Mouse (Mus musculus) limb, embryonic 15.5 days (tissue): ENCODE measurements around the gene Tnfaip2. TPM values are rescaled to one million over a fixed set of nuclear protein-coding genes. Genes with fewer than 3 reads are reported as not detected.

Source experiments
- ATAC-seq: fragments of 200-750 bp; cut with Nextera tagmentation; 2 replicates; pipeline ENCODE4 v1.8.0; 2017; ENCODE audit warnings: low read depth, moderate TSS enrichment; ENCODE audit not compliant: insufficient number of reproducible peaks, low FRiP score, low TSS enrichment
- H3K27ac ChIP-seq: fragments of 300-500 bp; sonication (generic); 2 replicates; pipeline ENCODE4 v1.5.1; 2015; ENCODE audit warnings: moderate library complexity, mild to moderate bottlenecking, inconsistent platforms
- H3K27me3 ChIP-seq: fragments of 300-500 bp; sonication (generic); 2 replicates; pipeline ENCODE4 v1.6.1; 2015; ENCODE audit warnings: inconsistent platforms
- H3K36me3 ChIP-seq: fragments of 300-500 bp; sonication (generic); 2 replicates; pipeline ENCODE4 v1.6.1; 2015; ENCODE audit warnings: inconsistent platforms
- H3K4me1 ChIP-seq: fragments of 300-500 bp; sonication (generic); 2 replicates; pipeline ENCODE4 v1.6.1; 2015; ENCODE audit warnings: inconsistent platforms
- H3K4me2 ChIP-seq: fragments of 300-500 bp; sonication (generic); 2 replicates; pipeline ENCODE4 v1.6.1; 2015; ENCODE audit warnings: mild to moderate bottlenecking, inconsistent platforms
- H3K4me3 ChIP-seq: fragments of 300-500 bp; sonication (generic); 2 replicates; pipeline ENCODE4 v1.5.1; 2015; ENCODE audit warnings: mild to moderate bottlenecking, inconsistent platforms
- H3K9ac ChIP-seq: fragments of 300-500 bp; sonication (generic); 2 replicates; pipeline ENCODE4 v1.6.1; 2015; ENCODE audit warnings: inconsistent platforms
- H3K9me3 ChIP-seq: fragments of 300-500 bp; sonication (generic); 2 replicates; pipeline ENCODE4 v1.6.1; 2016; ENCODE audit warnings: inconsistent platforms
- WGBS: fragments of 180-500 bp; shearing (Covaris S2); methylation state at CpG from one replicate; pipeline ENCODE4 v1.1.7; 2015; 5-methylcytosine and 5-hydroxymethylcytosine counted together
- polyA plus RNA-seq: library from polyadenylated mRNA; unstranded; fragments of >200 nt; fragmentation: Nextera tagmentation; extraction: Ambion mirVana; gene quantifications from 2 replicates; pipeline ENCODE4 v1.2.1, GENCODE M21; 2015

The Tnfaip2 gene
- polyA plus RNA-seq, 1 experiment from 2014 or later: 8.3 TPM

DNA sequence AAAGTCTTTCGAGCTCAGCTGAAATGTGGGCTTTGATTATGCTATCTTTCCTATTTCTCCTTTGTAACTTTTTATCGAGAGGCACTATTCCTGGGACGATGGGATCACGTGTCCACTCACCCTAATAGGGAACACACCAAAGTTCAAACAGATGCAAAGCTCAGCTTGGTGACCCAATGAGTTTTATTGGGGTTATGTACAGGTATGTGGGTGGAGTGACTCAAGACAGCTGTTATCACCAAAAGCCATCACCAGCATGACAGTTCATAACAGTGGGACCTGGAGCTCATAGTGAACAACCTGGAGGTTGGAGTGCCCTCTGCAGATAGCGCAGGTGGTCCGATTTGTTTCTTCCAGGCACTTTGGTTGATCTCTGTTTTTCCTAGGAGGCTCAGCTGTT lies 3.4 kb upstream of the Tnfaip2 start:
- WGBS: 81% methylated on average over 6 of the region's 6 CpGs
- Histone ChIP-seq H3K27me3 (peaks cover 82% of the 10 kb centered on the region), H3K36me3 (no peaks in the 10 kb centered on the region)

DNA sequence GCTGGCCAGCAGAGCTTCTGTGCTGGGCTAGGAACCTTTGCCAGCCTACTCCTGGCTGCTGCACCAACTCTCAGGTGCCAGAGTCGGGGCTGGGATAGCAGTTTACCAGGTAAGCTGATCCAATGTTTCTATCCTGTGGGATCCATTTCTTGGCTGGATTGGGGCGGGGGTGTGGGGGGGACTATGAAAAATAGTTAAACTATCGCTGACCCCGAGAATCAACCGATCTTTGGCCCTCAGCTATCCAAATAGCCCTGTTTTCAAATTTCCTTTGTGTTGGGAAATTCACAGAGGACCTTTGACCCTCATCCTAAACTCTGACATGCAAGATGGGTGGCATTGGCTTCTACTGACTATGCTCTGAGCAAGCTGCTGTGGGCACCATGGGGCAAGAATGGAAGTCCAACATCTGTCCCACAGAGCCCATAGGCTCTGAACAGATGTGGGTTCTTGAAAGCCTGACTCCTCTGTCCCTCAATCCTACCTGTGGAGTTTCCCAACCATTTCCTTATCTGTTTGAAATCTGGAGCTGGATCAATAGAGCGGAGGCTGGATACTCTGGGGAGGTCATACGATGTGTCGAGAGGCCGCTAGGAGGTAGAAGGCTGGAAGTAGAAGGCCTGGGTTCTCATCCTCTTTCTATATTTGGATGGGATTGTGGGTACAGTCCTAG lies 1.4 kb upstream of the Tnfaip2 start:
- H3K27ac ChIP-seq: no peak overlapping the region
- WGBS: 88% methylated on average over 9 of the region's 9 CpGs
- H3K27me3 ChIP-seq: peaks cover 93% of the 10 kb centered on the region

More for the DNA sequence above, 3.4 kb upstream of the Tnfaip2 start:
- Histone ChIP-seq H3K9ac (no peak overlapping the region), H3K9me3 (no peaks in the 10 kb centered on the region), H3K27ac (no peak overlapping the region), H3K4me3 (no peak overlapping the region), H3K4me2 (no peak overlapping the region), H3K4me1 (peaks cover 21% of the 10 kb centered on the region)
- ATAC-seq: no peak

DNA sequence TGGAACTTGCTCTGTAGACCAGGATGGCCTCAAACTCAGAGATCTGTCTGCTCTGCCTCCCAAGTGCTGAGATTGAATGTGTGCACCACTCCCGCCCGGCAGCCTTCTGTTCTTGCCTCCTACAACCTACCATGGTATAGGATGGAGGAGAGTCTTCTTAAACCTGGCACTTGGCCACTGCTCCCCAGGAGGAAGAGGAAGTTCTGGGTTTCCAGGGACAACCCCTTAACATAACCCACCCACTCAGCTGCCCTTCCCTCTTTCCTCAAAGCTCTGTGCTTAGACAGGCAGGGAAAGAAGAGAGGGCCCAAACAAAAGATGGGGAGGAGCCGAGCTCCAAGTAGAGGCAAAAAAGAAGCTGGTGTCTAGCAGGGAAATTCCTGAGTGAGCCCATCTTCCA lies 746 bp upstream of the Tnfaip2 start:
- no peak overlapping the region for H3K27ac ChIP-seq
- H3K27me3 ChIP-seq: peaks cover 95% of the 10 kb centered on the region
- 78% methylated on average over 3 of the region's 3 CpGs for WGBS
- no peak overlapping the region for H3K4me2 ChIP-seq
- ATAC-seq: no peak
- H3K36me3 ChIP-seq: no peaks in the 10 kb centered on the region
- H3K9me3 ChIP-seq: no peaks in the 10 kb centered on the region
- H3K4me1 ChIP-seq: peaks cover 34% of the 10 kb centered on the region
- no peak overlapping the region for H3K9ac ChIP-seq
- H3K4me3 ChIP-seq: no peak overlapping the region

More for the DNA sequence above, 1.4 kb upstream of the Tnfaip2 start:
- H3K4me2 ChIP-seq: no peak overlapping the region
- H3K36me3 ChIP-seq: no peaks in the 10 kb centered on the region
- no peak overlapping the region for H3K9ac ChIP-seq
- ATAC-seq: no peak
- no peak overlapping the region for H3K4me3 ChIP-seq
- no peaks in the 10 kb centered on the region for H3K9me3 ChIP-seq
- H3K4me1 ChIP-seq: peaks cover 27% of the 10 kb centered on the region

DNA sequence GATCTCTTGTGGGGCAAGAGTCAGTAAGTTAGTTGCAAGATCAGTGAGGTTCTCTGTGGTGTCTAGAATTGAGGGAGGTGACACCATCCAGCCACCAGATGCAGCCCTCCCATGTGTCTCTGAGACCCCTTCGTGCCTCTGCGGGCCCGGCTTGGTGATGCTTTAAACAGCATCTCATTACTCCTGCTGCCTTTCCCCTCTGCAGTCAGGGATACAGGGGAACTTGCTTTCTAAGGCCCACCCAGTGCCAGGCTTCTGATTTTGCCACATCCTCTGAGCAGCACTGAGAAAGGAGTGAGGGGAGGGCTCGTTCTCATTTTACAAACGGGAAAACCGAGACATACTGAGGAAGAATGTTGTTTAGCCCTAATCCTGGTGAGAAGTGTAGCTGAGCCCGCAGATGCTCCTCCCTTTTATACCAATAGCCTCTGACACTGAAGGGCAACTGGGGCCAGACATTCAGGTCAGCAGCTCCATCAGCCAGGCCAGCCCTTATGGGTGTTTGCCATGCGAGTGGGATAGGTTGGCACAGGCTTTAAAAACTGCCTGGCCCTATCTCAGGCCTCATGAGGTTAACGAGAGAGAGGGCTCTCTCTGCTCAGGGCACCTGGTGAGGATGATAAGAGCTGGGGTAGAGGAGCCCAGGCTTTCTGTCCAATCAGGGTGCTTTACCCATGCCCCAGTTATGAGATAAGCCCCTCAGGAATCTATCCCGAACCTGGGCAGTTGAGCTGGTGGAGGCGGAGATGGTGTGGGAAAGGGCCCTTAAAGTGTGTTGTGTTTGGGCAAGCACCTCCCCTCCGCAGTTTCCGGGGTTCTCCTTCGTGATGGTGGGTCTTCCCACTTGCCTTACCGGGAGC lies 972 bp downstream of the Tnfaip2 start:
- Histone ChIP-seq H3K27ac (no peak overlapping the region; the same call in 1 of the 2 replicates), H3K9ac (no peak overlapping the region), H3K27me3 (peaks cover 95% of the 10 kb centered on the region), H3K4me2 (peak overlapping the region; percentile 67), H3K4me1 (peaks cover 46% of the 10 kb centered on the region), H3K4me3 (peak overlapping the region; percentile 37), H3K9me3 (no peaks in the 10 kb centered on the region), H3K36me3 (no peaks in the 10 kb centered on the region)
- no peak for ATAC-seq
- 25% methylated on average over 15 of the region's 15 CpGs for WGBS

DNA sequence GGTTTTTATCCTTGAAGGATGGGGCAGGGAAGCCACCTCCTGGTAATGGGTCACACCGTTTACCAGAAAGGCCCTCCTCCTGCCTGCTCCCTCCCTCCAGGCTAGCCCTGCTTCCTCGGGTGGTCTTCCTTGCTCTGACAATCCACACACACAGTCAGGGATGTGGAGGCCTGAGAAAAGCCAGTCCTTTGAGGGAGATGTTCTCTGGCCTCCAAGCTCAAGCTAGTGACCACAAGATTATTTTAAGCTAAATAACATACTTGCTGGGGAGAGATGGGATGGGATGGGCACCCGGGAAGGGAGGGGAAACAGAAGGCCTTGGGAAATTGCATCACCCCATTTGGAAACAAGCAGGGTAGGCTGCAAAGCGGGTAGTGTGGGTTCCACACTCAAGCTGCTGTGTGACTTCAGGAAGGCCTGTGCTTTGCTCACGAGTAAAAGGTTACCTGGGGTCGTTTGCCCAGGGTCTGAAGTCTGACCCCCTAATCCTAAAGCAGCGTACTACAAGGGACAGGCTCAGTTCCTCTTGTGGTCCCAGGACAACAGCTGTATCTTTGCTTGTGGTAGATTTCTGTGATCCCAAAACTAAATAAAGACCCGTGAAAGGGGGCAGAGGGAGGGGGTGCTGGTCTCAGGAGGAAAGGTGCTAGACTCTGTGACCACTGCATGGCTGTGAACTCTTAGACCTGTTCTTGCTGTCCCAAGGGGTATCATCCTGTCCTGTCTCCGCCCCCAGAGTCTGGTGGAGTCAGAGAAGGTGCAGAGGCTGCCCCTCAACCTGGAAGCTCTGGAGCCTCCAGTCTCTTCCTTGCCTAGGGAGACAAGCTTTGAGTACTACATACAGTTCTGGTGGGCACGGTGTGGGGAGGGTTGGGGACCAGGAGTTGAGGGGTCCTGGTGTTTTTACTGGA lies 1.9 kb downstream of the Tnfaip2 start:
- no peaks in the 10 kb centered on the region for H3K9me3 ChIP-seq
- 35% methylated on average over 10 of the region's 10 CpGs for WGBS
- no peak overlapping the region for H3K9ac ChIP-seq
- no peak overlapping the region for H3K4me3 ChIP-seq
- ATAC-seq: no peak
- no peaks in the 10 kb centered on the region for H3K36me3 ChIP-seq
- no peak overlapping the region for H3K4me2 ChIP-seq
- peaks cover 53% of the 10 kb centered on the region for H3K4me1 ChIP-seq
- peaks cover 95% of the 10 kb centered on the region for H3K27me3 ChIP-seq
- H3K27ac ChIP-seq: no peak overlapping the region; the same call in 1 of the 2 replicates

DNA sequence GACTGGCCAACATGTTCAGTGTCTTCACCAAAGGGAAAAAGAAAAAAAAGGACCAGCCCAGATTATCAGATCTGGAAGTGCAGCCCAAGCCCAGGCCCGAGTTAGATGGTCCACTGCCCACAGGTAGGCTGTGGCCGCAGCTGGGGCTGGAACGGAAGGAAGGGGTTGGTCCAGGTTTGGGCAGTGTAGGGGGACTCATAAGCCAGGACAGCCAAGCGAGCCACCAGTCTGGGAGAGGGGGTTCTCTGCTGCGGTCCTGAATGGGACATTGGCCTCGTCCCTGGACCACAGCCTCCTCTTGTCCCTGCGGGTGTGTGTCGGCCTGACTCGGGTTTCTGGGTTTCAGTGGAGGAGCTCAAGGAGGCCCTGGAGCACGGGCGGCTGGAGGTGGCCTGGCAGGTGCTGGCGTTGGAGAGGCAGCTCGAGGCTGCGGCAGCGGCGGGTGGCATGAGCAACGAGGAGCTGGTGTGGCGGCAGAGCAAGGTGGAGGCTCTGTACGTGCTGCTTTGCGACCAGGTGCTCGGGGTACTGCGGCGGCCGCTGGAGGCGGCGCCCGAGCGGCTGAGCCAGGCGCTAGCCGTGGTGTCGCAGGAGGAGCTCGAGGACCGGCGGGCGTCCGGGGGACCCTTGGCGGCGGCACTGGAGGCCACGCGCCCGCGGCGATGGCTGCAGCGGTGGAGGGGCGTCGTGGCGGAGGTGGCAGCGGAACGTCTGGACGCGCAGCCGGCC lies 3.1 kb downstream of the Tnfaip2 start:
- WGBS: 8% methylated on average over 52 of the region's 52 CpGs
- Histone ChIP-seq H3K9me3 (no peaks in the 10 kb centered on the region), H3K4me2 (peak overlapping the region; percentile 44), H3K36me3 (no peaks in the 10 kb centered on the region), H3K4me1 (peaks cover 65% of the 10 kb centered on the region), H3K9ac (no peak overlapping the region), H3K4me3 (peak overlapping the region; percentile 28), H3K27ac (no peak overlapping the region), H3K27me3 (peaks cover 98% of the 10 kb centered on the region)
- ATAC-seq: no peak

DNA sequence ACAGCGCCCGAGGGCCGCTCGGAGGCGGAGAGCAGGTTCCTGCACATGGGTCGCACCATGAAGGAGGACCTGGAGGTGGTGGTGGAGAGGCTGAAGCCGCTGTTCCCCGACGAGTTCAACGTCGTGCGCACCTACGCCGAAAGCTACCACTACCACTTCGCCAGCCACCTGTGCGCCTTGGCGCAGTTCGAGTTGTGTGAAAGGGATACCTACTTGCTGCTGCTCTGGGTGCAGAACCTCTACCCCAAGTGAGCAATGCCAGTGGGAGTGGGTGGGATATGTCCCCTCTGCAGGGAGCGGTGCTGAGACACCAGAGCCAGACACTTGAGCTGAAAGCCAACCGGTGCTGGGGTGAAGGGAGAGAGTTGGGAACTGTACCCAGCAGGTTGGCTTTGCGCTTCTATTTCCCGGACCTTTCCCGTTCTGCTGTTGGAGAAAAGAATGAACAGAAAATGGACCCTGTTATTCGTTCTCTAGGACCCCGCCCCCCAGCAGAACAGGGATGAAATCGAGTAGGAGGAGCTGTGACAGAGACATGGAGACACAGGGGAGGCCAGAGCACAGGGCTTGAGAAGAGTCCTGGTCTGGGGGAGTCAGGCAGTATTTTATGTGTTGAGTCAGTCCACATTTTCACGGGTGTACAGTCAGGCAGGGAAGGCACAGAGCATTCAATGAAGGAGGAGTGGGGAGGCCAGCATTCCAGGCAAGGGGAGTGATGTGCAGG lies 3.8 kb downstream of the Tnfaip2 start:
- H3K27ac ChIP-seq: no peak overlapping the region
- no peaks in the 10 kb centered on the region for H3K36me3 ChIP-seq
- H3K4me2 ChIP-seq: peak overlapping the region; percentile 44
- no peaks in the 10 kb centered on the region for H3K9me3 ChIP-seq
- peaks cover 71% of the 10 kb centered on the region for H3K4me1 ChIP-seq
- H3K27me3 ChIP-seq: peaks cover 99% of the 10 kb centered on the region
- 7% methylated on average over 27 of the region's 27 CpGs for WGBS
- H3K9ac ChIP-seq: no peak overlapping the region
- H3K4me3 ChIP-seq: peak overlapping the region; percentile 28
- no peak for ATAC-seq

DNA sequence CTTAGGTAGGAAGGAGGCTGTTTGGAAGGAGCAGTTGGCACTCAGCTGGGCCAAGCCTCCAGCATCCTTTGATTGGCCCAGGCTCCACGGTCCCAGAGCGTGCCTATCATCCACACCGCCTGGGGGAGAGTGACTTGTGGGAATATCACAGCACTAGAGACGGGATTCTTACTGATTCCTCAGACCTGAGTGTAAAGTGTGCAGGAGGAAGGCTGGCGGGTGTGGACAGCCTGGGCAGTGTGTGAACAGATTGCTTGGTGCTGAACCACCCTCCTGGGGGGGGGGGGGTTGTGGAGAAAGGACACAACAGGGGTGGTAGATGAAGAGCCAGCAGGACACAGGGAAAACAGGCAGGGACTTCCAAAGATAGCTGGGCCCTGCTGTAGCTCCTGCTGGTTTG lies 4.5 kb downstream of the Tnfaip2 start:
- H3K4me2 ChIP-seq: no peak overlapping the region
- H3K27me3 ChIP-seq: peaks cover 99% of the 10 kb centered on the region
- no peak for ATAC-seq
- no peaks in the 10 kb centered on the region for H3K9me3 ChIP-seq
- H3K36me3 ChIP-seq: no peaks in the 10 kb centered on the region
- 41% methylated on average over 5 of the region's 5 CpGs for WGBS
- H3K4me3 ChIP-seq: no peak overlapping the region
- no peak overlapping the region for H3K27ac ChIP-seq
- no peak overlapping the region for H3K9ac ChIP-seq
- H3K4me1 ChIP-seq: peaks cover 70% of the 10 kb centered on the region

DNA sequence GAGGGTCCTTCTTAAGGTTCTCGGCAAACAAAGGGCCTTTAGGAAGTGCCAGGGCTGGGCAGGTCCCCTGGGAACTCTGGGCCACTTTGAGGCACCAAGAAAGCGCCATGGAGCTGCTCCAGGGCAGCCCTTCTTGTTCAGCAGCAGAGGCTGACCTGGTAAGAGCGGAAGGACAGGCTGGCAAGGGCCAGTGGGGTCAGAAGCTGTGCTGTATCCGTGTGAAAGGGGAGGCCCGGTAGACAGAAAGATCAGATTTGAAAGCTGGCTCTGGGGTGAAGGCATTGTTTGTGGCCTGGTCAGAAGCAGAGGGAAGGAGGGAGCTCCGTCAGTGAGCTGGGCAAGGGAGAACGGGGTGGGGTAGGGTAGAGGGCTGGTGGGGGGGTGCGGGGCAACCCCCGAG lies 5.1 kb downstream of the Tnfaip2 start:
- Histone ChIP-seq H3K9me3 (no peaks in the 10 kb centered on the region), H3K27me3 (peaks cover 99% of the 10 kb centered on the region), H3K36me3 (no peaks in the 10 kb centered on the region), H3K4me2 (no peak overlapping the region), H3K4me3 (no peak overlapping the region), H3K4me1 (peaks cover 64% of the 10 kb centered on the region), H3K9ac (no peak overlapping the region), H3K27ac (no peak overlapping the region)
- no peak for ATAC-seq
- WGBS: 23% methylated on average over 9 of the region's 9 CpGs

DNA sequence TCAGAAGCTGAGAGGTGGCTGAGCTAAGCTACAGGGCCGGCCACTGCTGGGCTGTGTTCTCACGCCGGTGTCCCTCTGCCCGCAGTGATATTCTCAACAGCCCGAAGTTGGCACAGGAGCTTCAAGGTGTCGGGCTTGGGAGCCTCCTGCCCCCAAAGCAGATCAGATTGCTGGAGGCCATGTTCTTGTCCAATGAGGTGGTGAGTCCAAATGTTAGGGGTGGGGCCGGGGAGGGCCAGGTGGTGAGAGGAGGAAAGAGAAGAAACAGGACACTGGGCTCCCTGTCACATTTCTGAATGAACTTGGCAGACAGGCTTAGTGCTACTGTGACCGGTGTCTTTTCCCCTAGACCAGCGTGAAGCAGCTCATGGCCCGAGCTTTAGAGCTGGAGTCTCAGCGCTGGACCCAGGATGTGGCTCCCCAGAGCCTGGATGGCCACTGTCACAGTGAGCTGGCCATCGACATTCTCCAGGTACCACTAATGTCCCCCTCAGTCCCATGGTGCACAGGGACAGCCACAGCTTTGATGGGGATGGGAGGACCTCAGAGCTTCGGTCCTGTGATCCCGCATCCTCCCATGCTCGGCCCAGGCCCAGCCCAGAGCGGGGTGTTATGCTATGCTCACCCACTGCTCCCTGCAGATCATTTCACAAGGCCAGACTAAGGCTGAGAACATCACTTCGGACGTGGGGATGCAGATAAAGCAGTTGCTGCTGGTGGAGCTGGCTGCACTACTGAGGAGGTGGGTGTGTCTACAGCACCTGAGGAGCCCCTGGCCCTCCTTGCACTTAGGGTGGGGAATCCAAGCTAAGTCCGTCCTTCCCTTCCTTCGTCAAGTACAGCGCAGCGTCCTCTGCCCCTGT lies 5.9 kb downstream of the Tnfaip2 start:
- ATAC-seq: no peak
- Histone ChIP-seq H3K4me2 (no peak overlapping the region), H3K4me3 (no peak overlapping the region), H3K4me1 (peaks cover 56% of the 10 kb centered on the region), H3K27ac (no peak overlapping the region), H3K27me3 (peaks cover 98% of the 10 kb centered on the region), H3K36me3 (no peaks in the 10 kb centered on the region), H3K9ac (no peak overlapping the region), H3K9me3 (no peaks in the 10 kb centered on the region)
- 24% methylated on average over 22 of the region's 22 CpGs for WGBS
